Mouse (Mus musculus) embryonic fibroblast, embryonic 13.5 days (primary cell): ENCODE data around the gene Krt87. TPM values are rescaled to one million over a fixed set of nuclear protein-coding genes. Genes with fewer than 3 reads are reported as not detected.
A peak's percentile ranks its signal among the peaks of the same experiment; 100 is the strongest.

ENCODE experiments used
- H3K27ac ChIP-seq: 2 replicates; pipeline ENCODE4 v1.5.1; 2012; ENCODE audit warnings: low read length, control low read depth, inconsistent platforms; ENCODE audit not compliant: insufficient read depth
- H3K4me1 ChIP-seq: 2 replicates; pipeline ENCODE4 v1.6.1; 2011; ENCODE audit warnings: low read length; ENCODE audit not compliant: control insufficient read depth, insufficient read depth
- H3K4me3 ChIP-seq: 2 replicates; pipeline ENCODE4 v1.5.1; 2011; ENCODE audit warnings: mild to moderate bottlenecking, control low read depth, low read length; ENCODE audit not compliant: insufficient read depth
- CTCF ChIP-seq: IDR thresholded peaks from 2 replicates; pipeline ENCODE4 v1.5.1; 2011; ENCODE audit warnings: mild to moderate bottlenecking, control low read depth, low read length, moderate library complexity, borderline replicate concordance; ENCODE audit not compliant: insufficient read depth
- POLR2A ChIP-seq: IDR thresholded peaks from 2 replicates; pipeline ENCODE4 v1.6.1; 2011; ENCODE audit warnings: low read depth, mild to moderate bottlenecking, control low read depth, low read length, moderate library complexity
- polyA plus RNA-seq: library from polyadenylated mRNA; stranded (reverse); fragments of >200 nt; gene quantifications from 2 replicates; pipeline ENCODE4 v1.2.4, GENCODE M21; 2011; ENCODE audit warnings: low read depth; ENCODE audit not compliant: missing spikeins, insufficient read length

Krt87 gene
- polyA plus RNA-seq, 1 experiment, result not detected

DNA sequence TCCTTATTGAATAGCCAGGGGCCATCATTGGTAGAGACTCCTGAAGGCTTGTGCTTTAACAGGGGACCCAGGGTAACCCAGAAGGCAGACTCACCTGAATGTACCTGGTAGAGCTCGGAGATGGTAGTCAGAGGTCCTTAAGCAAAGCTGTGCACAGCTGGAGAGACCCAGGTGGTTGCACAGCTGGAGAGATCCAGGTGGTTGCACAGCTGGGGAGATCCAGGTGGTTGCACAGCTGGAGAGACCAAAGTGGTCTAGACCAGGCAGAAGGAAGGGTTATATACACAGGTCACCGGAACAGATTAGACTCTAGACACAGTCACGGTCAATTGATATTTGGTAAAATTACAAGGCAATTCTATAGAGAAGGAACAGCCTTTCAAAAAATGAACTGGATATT is 41.7 kb downstream of the Krt87 start:
- TF ChIP-seq POLR2A (no peak), CTCF (no peak)
- Histone ChIP-seq H3K4me1 (0 out of 2 replicates have a peak, but pooled peaks cover 3% of the 10 kb centered on the region), H3K4me3 (no peak overlapping the region), H3K27ac (no peak overlapping the region)

DNA sequence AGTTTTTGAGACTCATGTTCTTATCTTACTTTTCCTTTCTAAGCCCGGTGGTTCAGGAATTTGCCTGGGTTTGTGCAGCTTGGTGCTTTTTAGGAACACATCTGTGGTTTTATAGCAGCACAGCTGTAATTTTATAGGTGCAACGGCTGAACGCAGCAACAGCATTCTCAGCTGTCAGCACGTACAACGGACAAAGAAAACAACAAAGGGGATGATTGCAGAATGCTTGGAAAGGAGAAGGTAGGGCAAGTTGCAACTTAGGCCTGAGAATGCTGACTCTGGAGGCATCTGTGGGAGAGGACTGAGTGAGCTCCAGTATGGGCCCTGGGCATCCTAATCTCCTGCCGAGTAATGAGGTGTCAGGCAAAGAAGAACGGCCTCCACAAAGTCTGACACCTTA is 42.1 kb downstream of the Krt87 start:
- H3K4me3 ChIP-seq, result no peak overlapping the region
- 0 out of 2 replicates have a peak, but pooled peaks cover 3% of the 10 kb centered on the region for H3K4me1 ChIP-seq
- no peak overlapping the region for H3K27ac ChIP-seq
- TF ChIP-seq CTCF, result no peak

DNA sequence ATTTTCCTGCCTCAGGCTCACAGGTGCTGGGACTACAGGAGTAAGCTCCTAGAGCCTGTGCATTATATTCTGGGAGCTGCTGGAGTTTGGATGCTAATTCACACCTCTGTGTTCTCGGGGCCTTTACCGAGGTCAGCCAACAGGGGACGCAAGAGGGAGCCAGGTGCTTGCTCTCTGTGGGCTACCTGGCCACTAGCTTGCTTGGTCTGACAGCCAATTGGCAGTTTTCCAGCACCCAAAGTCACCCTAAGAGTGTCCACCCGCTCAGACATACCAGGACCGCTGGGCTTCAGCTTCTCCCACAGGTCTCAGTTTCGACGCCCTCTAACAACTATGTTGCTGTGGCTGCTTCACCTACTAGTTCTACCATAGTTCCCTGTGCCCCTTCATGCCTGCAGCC is 43.7 kb downstream of the Krt87 start:
- Histone ChIP-seq H3K27ac (no peak overlapping the region), H3K4me1 (0 out of 2 replicates have a peak, but pooled peaks cover 3% of the 10 kb centered on the region)

DNA sequence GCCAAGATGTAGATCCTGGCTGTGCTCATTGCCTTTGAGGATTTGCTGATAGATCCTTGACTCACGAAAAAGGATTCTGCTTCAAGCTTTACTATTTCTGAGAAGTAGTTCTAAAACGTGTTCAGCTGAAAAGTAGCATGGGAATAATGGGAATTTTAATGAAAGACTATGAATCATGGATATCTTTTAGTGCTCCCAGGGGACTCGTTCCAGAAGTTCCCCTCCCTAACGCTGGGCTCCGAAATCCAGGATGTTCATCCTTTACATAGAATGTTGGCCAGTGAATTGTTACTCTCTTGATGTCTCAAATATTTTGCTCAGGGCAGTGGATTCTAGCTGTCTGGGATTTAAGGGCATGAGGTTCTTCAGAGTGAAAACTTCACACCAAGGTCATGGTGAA is 46.4 kb downstream of the Krt87 start:
- Histone ChIP-seq H3K4me1 (peaks cover 11% of the 10 kb centered on the region), H3K27ac (peak overlapping the region; percentile 27), H3K4me3 (no peak overlapping the region)
- TF ChIP-seq CTCF (no peak), POLR2A (no peak)

More for the DNA sequence above, 43.7 kb downstream of the Krt87 start:
- no peak for TF ChIP-seq POLR2A
- no peak overlapping the region for H3K4me3 ChIP-seq

DNA sequence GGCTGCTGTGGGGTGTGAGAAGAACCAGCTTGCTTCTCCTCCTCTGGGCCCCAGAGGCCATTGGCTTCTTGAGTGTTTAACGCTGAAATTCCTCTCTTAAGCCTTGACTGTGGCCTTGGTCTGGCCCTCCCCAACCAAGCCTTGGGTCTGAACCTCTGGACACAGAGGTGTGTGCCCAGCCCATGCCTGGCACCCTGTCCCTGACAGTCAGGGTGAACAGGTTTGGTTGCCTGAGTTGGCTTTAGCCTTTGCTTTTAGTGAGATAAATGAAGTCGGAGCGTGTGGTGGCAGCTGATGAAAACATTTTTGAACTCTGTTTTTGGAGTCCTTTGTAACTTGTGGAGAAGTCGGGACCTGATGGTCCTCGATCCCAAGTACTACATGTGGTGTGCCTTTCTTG is 48.4 kb downstream of the Krt87 start:
- Histone ChIP-seq H3K27ac (no peak overlapping the region), H3K4me1 (peaks cover 8% of the 10 kb centered on the region), H3K4me3 (no peak overlapping the region)
- TF ChIP-seq POLR2A (no peak), CTCF (no peak)

DNA sequence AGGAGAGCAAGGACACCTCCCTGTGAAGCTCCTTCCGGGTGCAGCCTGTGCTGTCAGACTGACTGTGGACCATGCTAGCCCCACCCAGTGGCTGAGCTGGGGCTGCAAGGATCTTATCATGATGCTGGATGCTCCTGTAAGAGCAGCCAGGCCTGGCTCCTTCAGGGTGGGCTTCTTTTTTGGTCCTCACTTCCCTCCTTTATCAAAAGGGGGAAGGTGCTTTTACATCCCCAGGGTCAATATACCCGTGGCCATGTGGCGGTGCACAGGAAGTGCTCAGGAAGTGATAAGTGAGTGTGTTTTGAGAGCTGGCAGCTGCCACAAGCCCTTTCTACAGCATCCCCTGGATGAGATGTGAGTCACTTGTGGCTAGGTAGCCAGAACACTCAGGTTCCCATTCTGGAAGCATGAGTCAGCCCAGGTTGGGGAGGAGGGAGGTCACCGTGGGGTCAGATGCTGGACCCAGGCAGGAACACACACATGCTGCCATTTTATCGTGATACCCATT is 50.5 kb downstream of the Krt87 start:
- TF ChIP-seq CTCF, result peak; percentile 51; the same call in 1 of the 2 replicates
- no peak for TF ChIP-seq POLR2A
- Histone ChIP-seq H3K4me1 (peaks cover 8% of the 10 kb centered on the region), H3K27ac (no peak overlapping the region), H3K4me3 (no peak overlapping the region)

DNA sequence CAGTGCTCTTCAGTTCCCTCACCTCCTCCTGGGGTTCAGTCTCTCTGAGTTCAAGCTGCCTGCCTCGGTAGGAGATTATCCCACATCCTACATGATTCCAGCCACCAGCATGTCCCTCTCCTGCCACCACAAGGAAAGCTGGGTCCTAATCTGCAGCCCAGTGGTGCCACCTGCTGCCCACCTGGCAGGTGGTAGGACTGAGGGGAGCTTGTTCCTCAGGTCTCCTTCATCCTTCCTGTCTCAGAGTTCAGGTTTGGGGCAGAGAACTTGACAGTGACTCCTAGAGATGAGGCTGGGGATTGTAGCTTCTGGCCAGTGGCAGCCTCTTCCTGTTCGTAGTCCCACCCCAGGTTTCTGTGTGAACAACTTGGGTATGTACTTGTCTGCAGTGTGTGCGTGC is 51.4 kb downstream of the Krt87 start:
- H3K4me1 ChIP-seq, result peaks cover 8% of the 10 kb centered on the region
- H3K4me3 ChIP-seq, result no peak overlapping the region
- H3K27ac ChIP-seq, result no peak overlapping the region
- no peak for TF ChIP-seq POLR2A
- TF ChIP-seq CTCF, result peak; percentile 57; the same call in 1 of the 2 replicates

DNA sequence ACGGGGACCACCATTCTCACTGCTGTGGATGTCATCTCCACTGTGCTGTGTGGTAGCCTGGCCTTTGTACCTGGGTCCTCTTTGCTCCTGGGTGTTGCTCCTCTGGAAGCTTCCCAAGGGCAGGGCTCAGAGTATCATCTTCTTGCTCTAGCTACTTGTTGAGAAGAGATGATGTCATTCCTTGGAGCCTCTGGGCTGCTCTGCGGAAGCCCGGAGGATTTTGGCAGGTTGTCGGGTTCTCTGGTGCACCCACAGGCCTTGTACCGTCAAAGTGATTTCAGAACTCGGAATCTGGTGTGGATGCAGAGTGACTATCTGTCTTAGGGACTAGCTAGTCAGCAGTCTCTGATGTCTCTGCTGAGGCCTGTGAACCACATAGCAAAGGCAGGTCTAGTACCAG is 53.5 kb downstream of the Krt87 start:
- Histone ChIP-seq H3K4me3 (no peak overlapping the region), H3K4me1 (peaks cover 13% of the 10 kb centered on the region), H3K27ac (no peak overlapping the region)
- no peak for TF ChIP-seq POLR2A
- TF ChIP-seq CTCF, result no peak

DNA sequence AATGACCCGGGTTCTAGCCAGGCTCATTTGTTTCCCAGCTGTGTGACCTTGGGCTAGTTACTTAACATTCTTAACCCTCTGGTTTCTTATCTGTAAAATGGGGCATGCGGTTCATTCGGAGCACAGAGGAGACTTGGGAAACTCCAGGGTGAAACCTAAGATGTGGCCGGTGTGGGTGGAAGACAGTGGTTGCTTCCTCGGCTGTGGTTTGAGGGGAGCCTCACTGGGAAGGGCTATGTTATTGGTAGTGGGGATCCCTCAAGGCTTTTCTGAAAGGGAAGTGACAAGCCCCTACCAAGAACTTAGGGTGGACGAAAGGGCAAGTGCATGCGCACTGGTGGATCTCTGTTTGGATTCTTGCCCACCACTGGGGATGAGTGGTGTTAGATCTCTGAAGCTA is 54.0 kb downstream of the Krt87 start:
- TF ChIP-seq POLR2A, result no peak
- no peak for TF ChIP-seq CTCF
- Histone ChIP-seq H3K4me3 (no peak overlapping the region), H3K27ac (no peak overlapping the region), H3K4me1 (peaks cover 13% of the 10 kb centered on the region)

DNA sequence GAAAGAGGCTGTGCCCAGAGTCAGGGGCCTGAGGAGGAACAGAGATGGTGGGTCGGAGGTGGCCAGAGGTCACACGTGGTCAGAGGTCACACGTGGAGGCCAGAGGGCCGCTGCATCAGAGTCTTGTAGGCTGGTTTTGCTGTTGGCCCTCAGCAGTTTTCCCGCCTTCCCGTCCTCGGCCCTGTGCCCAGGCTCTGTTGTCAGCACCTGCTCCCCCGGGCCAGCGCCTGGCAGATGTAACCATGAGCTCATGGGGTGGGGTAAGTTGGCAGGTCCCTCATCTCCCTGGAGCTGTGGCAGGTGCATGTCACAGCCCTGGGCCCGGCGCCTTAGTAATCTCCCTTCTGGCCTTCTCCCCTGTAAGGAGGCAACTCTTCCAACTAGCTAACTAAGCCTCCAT is 55.8 kb downstream of the Krt87 start:
- no peak overlapping the region for H3K4me3 ChIP-seq
- no peak for TF ChIP-seq POLR2A
- TF ChIP-seq CTCF, result no peak

DNA sequence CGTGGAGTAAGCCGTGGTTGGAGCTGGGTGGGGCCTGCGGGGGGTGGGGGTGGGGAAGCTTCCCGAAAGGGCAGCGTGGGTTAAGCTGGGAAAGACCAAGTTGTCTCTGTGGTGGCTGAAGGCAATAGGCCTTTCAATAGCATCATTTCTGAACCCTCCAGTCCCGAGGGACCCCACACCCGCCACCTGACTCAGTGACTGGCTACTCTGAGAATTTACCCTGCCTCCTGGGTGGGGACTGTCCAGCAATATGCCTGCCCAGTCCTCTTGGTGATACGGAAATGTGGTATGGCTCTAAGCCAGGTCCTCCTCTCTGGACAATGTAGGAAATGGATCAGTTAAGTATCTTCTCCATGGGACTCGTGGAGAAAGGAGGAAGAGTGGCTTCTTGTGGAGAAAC is 56.8 kb downstream of the Krt87 start:
- no peak overlapping the region for H3K4me3 ChIP-seq
- no peak overlapping the region for H3K27ac ChIP-seq
- H3K4me1 ChIP-seq, result peaks cover 4% of the 10 kb centered on the region; the same call in 1 of the 2 replicates
- TF ChIP-seq CTCF, result no peak
- no peak for TF ChIP-seq POLR2A

More for the DNA sequence above, 55.8 kb downstream of the Krt87 start:
- Histone ChIP-seq H3K27ac (no peak overlapping the region), H3K4me1 (peaks cover 8% of the 10 kb centered on the region; the same call in 1 of the 2 replicates)

Other genes starting within 250 kb of the Krt87 start
- 9.0 and 9.3 TPM in 2 replicates for gene Grasp, start 214.6 kb downstream of the Krt87 start, polyA plus RNA-seq
- gene Nr4a1, start 184.5 kb downstream of the Krt87 start, polyA plus RNA-seq, result 60.9 and 68.2 TPM in 2 replicates
- gene Atg101, start 154.5 kb downstream of the Krt87 start, polyA plus RNA-seq, result 20.4 and 21.3 TPM in 2 replicates
- gene 6030408B16Rik, start 145.6 kb downstream of the Krt87 start, polyA plus RNA-seq, result not detected in 2 replicates
- gene Krt80, start 68.6 kb downstream of the Krt87 start, polyA plus RNA-seq, result 2.2 and 2.4 TPM in 2 replicates
- gene Krt7, start 27.8 kb downstream of the Krt87 start, polyA plus RNA-seq, result 0.98 and 1.8 TPM in 2 replicates
- not detected in 2 replicates for gene Krt88, start 8.9 kb upstream of the Krt87 start, polyA plus RNA-seq
- not detected in 2 replicates for gene Krt81, start 24.9 kb upstream of the Krt87 start, polyA plus RNA-seq
- not detected in 2 replicates for gene Krt86, start 34.7 kb upstream of the Krt87 start, polyA plus RNA-seq
- not detected in 2 replicates for gene Krt83, start 52.7 kb upstream of the Krt87 start, polyA plus RNA-seq
- not detected in 2 replicates for gene Gm49425, start 78.5 kb upstream of the Krt87 start, polyA plus RNA-seq
- gene Krt84, start 94.0 kb upstream of the Krt87 start, polyA plus RNA-seq, result not detected in 2 replicates
- gene Krt82, start 111.9 kb upstream of the Krt87 start, polyA plus RNA-seq, result not detected in 2 replicates
- gene Krt90, start 124.1 kb upstream of the Krt87 start, polyA plus RNA-seq, result not detected in 2 replicates
- gene Krt75, start 135.1 kb upstream of the Krt87 start, polyA plus RNA-seq, result not detected in 2 replicates
- gene Gm5414, start 189.4 kb upstream of the Krt87 start, polyA plus RNA-seq, result not detected in 2 replicates
- gene Gm5478, start 208.6 kb upstream of the Krt87 start, polyA plus RNA-seq, result not detected in 2 replicates
- gene Krt6b, start 241.5 kb upstream of the Krt87 start, polyA plus RNA-seq, result not detected in 2 replicates